Mouse (Mus musculus) stomach, postnatal 0 days (tissue): ENCODE data around the gene Wee1. TPM values are rescaled to one million over a fixed set of nuclear protein-coding genes. Genes with fewer than 3 reads are reported as not detected.
A peak's percentile ranks its signal among the peaks of the same experiment; 100 is the strongest.
"Not testable (repeated sequence)": the region's sequence is repeated elsewhere in the genome, so short reads cannot be mapped to it uniquely, and the experiment has no call there.

Experiments used
- ATAC-seq: fragments of 200-750 bp; cut with Nextera tagmentation; 2 replicates; pipeline ENCODE4 v1.8.0; 2017; ENCODE audit not compliant: low FRiP score, low TSS enrichment
- DNase-seq: peaks from one replicate; pipeline ENCODE4 v3.0.0-alpha.2; 2016; ENCODE audit warnings: low spot score
- H3K27ac ChIP-seq: fragments of 300-500 bp; sonication (generic); replicated peaks from 2 replicates; pipeline ENCODE4 v1.5.1; 2014; ENCODE audit warnings: mild to moderate bottlenecking, control low read depth
- H3K27me3 ChIP-seq: fragments of 300-500 bp; sonication (generic); 2 replicates; pipeline ENCODE4 v1.6.1; 2014; ENCODE audit warnings: low read length; ENCODE audit not compliant: control insufficient read depth, insufficient read depth
- H3K36me3 ChIP-seq: fragments of 300-500 bp; sonication (generic); 2 replicates; pipeline ENCODE4 v1.6.1; 2014; ENCODE audit warnings: low read length, mixed read lengths; ENCODE audit not compliant: control insufficient read depth, insufficient read depth
- H3K4me1 ChIP-seq: fragments of 300-500 bp; sonication (generic); replicated peaks from 2 replicates; pipeline ENCODE4 v1.6.1; 2014; ENCODE audit warnings: antibody characterized with exemption; ENCODE audit not compliant: control insufficient read depth, insufficient read depth
- H3K4me2 ChIP-seq: fragments of 300-500 bp; sonication (generic); replicated peaks from 2 replicates; pipeline ENCODE4 v1.6.1; 2014; ENCODE audit warnings: low read depth, mild to moderate bottlenecking, control low read depth, moderate library complexity
- H3K4me3 ChIP-seq: fragments of 300-500 bp; sonication (generic); 2 replicates; pipeline ENCODE4 v1.5.1; 2014; ENCODE audit warnings: low read depth, low read length, control low read depth
- H3K9ac ChIP-seq: fragments of 300-500 bp; sonication (generic); 2 replicates; pipeline ENCODE4 v1.6.1; 2014; ENCODE audit warnings: mild to moderate bottlenecking, low read length, control low read depth, mixed read lengths
- H3K9me3 ChIP-seq: fragments of 300-500 bp; sonication (generic); 2 replicates; pipeline ENCODE4 v1.6.1; 2016; ENCODE audit warnings: low read length; ENCODE audit not compliant: control insufficient read depth
- CTCF ChIP-seq: IDR thresholded peaks from 2 replicates; pipeline ENCODE4 v1.5.1; 2016; ENCODE audit warnings: antibody characterized with exemption, low read depth, mild to moderate bottlenecking, moderate library complexity
- EP300 ChIP-seq: optimal IDR thresholded peaks from 2 replicates; pipeline ENCODE3; 2016; ENCODE audit warnings: antibody characterized with exemption
- WGBS: fragments of 180-500 bp; shearing (Covaris S2); extraction: QIAGEN DNeasy Blood & Tissue Kit; methylation state at CpG from one replicate; pipeline ENCODE4 v1.1.7; 2014; 5-methylcytosine and 5-hydroxymethylcytosine counted together
- polyA plus RNA-seq: library from polyadenylated mRNA; unstranded; fragments of >200 nt; fragmentation: Nextera tagmentation; extraction: Ambion mirVana; gene quantifications from 2 replicates; pipeline ENCODE4 v1.2.1, GENCODE M21; 2015

Wee1 gene
- polyA plus RNA-seq, 1 experiment from 2014 or later, result 14.5 TPM

GRCm38 (mm10) chr7:110157261-110157910 is 35.5 kb downstream of the Wee1 start:
- ATAC-seq, result peak; percentile 81
- TF ChIP-seq EP300 (no peak), CTCF (no peak)
- H3K4me1 ChIP-seq, result no peaks in the 10 kb centered on the region; the same call in 1 of the 2 replicates
- H3K36me3 ChIP-seq, result no peaks in the 10 kb centered on the region
- H3K27ac ChIP-seq, result peak overlapping the region; percentile 61
- H3K9me3 ChIP-seq, result no peaks in the 10 kb centered on the region
- DNase-seq, result peak; percentile 25
- H3K4me2 ChIP-seq, result no peak overlapping the region
- 21% methylated on average over 7 of the region's 7 CpGs for WGBS
- H3K9ac ChIP-seq, result no peak overlapping the region
- no peak overlapping the region for H3K4me3 ChIP-seq
- H3K27me3 ChIP-seq, result no peaks in the 10 kb centered on the region

DNA sequence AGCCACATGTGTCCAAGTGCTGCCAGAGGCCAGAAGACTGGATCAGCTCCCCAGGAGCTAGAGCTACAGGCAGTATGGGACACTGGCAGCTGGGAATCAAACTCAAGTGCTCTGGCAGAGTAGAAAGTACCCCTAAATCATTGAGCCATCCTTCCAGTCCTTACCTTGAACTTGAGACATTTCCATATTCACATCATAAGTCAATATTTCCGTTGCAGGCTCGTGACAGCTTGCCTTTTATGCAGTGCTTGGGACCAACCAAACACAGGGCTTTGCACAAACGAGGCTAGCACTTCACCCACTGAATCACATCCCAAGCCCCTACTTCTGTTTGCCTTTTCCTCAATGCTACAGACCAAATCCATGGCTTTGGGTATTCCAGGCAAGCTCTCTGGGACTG is 36.2 kb downstream of the Wee1 start:
- Histone ChIP-seq H3K9ac (no peak overlapping the region), H3K4me1 (no peaks in the 10 kb centered on the region; the same call in 1 of the 2 replicates), H3K4me2 (no peak overlapping the region), H3K27ac (peak overlapping the region; percentile 13; the same call in 1 of the 2 replicates), H3K36me3 (no peaks in the 10 kb centered on the region), H3K9me3 (no peaks in the 10 kb centered on the region), H3K27me3 (no peaks in the 10 kb centered on the region), H3K4me3 (no peak overlapping the region)
- 42% methylated on average over 3 of the region's 3 CpGs for WGBS
- no peak for DNase-seq
- TF ChIP-seq CTCF, result no peak
- TF ChIP-seq EP300, result no peak
- ATAC-seq, result no peak

DNA sequence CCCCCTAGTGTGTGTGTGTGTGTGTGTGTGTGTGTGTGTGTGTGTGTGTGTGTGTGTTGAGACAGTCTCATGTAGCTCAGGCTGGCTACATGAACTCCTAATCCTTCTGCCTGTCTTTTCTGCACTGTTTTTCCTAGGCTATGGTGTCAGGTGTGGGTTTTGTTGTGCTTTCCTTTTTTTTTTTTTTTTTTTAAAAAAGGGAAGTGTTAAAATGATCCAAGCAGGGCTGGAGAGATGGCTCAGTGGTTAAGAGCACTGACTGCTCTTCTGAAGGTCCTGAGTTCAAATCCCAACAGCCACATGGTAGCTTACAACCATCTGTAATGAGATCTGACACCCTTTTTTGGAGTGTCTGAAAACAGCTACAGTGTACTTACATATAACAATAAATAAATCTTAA is 38.3 kb downstream of the Wee1 start:
- not testable (repeated sequence) for DNase-seq, ATAC-seq, H3K9ac ChIP-seq, H3K9me3 ChIP-seq, H3K4me1 ChIP-seq, H3K4me3 ChIP-seq, H3K27me3 ChIP-seq, H3K36me3 ChIP-seq, H3K27ac ChIP-seq, H3K4me2 ChIP-seq

DNA sequence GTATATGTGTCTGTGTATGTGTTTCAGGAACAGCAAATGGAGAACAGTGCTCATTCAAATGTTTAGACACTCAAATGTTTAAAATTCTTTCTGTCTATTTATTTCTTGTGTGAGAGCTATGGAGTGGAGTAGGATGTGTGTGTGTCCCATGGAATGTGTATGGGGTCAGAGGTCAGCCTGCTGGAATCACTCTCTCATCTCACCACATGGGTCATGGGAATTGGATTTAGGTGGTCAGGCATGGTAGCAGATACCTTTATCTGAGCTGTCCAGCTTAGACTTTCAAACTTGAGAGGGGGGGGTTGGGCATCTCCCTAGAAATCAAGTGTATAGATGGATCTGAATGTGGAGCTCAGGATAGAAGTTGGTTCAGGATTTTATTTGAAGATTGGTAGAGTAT is 38.8 kb downstream of the Wee1 start:
- H3K4me3 ChIP-seq, result no peak overlapping the region
- H3K27ac ChIP-seq, result no peak overlapping the region
- H3K9me3 ChIP-seq, result no peaks in the 10 kb centered on the region
- no peak overlapping the region for H3K4me2 ChIP-seq
- H3K9ac ChIP-seq, result no peak overlapping the region
- DNase-seq (no peak), ATAC-seq (no peak)
- no peaks in the 10 kb centered on the region for H3K36me3 ChIP-seq
- H3K4me1 ChIP-seq, result no peaks in the 10 kb centered on the region; the same call in 1 of the 2 replicates
- no peak for TF ChIP-seq CTCF
- no peak for TF ChIP-seq EP300
- H3K27me3 ChIP-seq, result no peaks in the 10 kb centered on the region

DNA sequence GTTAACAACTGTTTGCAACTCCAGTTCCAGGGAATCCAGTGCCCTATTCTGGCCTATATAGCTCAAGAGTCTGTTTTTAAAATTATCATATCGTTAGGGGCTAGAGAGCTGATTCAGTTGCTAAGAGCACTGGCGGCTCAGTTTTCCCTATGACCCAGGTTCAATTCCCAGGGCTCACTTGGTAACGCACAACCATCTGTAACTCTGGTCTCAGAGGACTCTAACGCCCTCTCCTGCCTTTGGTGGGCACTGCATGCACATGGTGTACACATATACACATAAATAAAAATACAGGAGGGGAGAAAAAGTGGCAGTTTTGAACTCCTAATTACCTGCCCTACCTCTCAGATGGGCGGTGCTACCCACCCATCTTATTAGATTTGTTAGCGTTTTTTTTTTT is 41.2 kb downstream of the Wee1 start:
- Histone ChIP-seq H3K9ac (no peak overlapping the region), H3K4me3 (no peak overlapping the region), H3K27ac (no peak overlapping the region), H3K4me1 (no peaks in the 10 kb centered on the region), H3K9me3 (no peaks in the 10 kb centered on the region), H3K4me2 (no peak overlapping the region), H3K36me3 (no peaks in the 10 kb centered on the region), H3K27me3 (no peaks in the 10 kb centered on the region)
- WGBS, result 90% methylated on average over 6 of the region's 6 CpGs
- ATAC-seq (no peak), DNase-seq (no peak)
- TF ChIP-seq CTCF, result peak; percentile 37
- no peak for TF ChIP-seq EP300

GRCm38 (mm10) chr7:110164103-110164681 is 42.3 kb downstream of the Wee1 start:
- peak; percentile 84 for ATAC-seq
- under 1% methylated on average over 24 of the region's 24 CpGs for WGBS

More at GRCm38 (mm10) chr7:110164103-110164681, 42.3 kb downstream of the Wee1 start:
- Histone ChIP-seq H3K4me2 (peak overlapping the region; percentile 94), H3K9me3 (no peaks in the 10 kb centered on the region), H3K9ac (peak overlapping the region; percentile 76), H3K27ac (peak overlapping the region; percentile 97), H3K36me3 (no peaks in the 10 kb centered on the region), H3K4me1 (no peaks in the 10 kb centered on the region), H3K27me3 (no peaks in the 10 kb centered on the region), H3K4me3 (peak overlapping the region; percentile 48)
- peak; percentile 84 for TF ChIP-seq CTCF
- peak; percentile 88 for TF ChIP-seq EP300
- DNase-seq, result peak; percentile 93
